Mouse (Mus musculus) hindbrain, embryonic 11.5 days (tissue): ENCODE results near the gene Wdr24. TPM values are rescaled to one million over a fixed set of nuclear protein-coding genes. Genes with fewer than 3 reads are reported as not detected.

Source experiments
- ATAC-seq: fragments of 200-750 bp; cut with Nextera tagmentation; 2 replicates; pipeline ENCODE4 v1.8.0; 2017; ENCODE audit warnings: mild to moderate bottlenecking, moderate TSS enrichment, moderate library complexity; ENCODE audit not compliant: low FRiP score
- DNase-seq: peaks from one replicate; pipeline ENCODE4 v3.0.0-alpha.2; 2015; ENCODE audit warnings: low spot score
- H3K27ac ChIP-seq: fragments of 300-500 bp; sonication (generic); 2 replicates; pipeline ENCODE4 v1.5.1; 2014; ENCODE audit warnings: mild to moderate bottlenecking, low read depth, low read length
- H3K27me3 ChIP-seq: fragments of 300-500 bp; sonication (generic); 2 replicates; pipeline ENCODE4 v1.6.1; 2014; ENCODE audit warnings: mild to moderate bottlenecking, low read length, moderate library complexity, mixed read lengths; ENCODE audit not compliant: control insufficient read depth, insufficient read depth
- H3K36me3 ChIP-seq: fragments of 300-500 bp; sonication (generic); 2 replicates; pipeline ENCODE4 v1.6.1; 2014; ENCODE audit warnings: mild to moderate bottlenecking, low read length, moderate library complexity, mixed read lengths; ENCODE audit not compliant: control insufficient read depth, insufficient read depth
- H3K4me1 ChIP-seq: fragments of 300-500 bp; sonication (generic); replicated peaks from 2 replicates; pipeline ENCODE4 v1.6.1; 2014; ENCODE audit warnings: low read length, mixed read lengths; ENCODE audit not compliant: control insufficient read depth, insufficient read depth
- H3K4me2 ChIP-seq: fragments of 300-500 bp; sonication (generic); replicated peaks from 2 replicates; pipeline ENCODE4 v1.6.1; 2014; ENCODE audit warnings: mild to moderate bottlenecking, low read depth, low read length
- H3K4me3 ChIP-seq: fragments of 300-500 bp; sonication (generic); 2 replicates; pipeline ENCODE4 v1.5.1; 2014; ENCODE audit warnings: low read depth, low read length
- H3K9ac ChIP-seq: fragments of 300-500 bp; sonication (generic); 2 replicates; pipeline ENCODE4 v1.6.1; 2014; ENCODE audit warnings: low read depth, low read length
- H3K9me3 ChIP-seq: fragments of 300-500 bp; sonication (generic); 2 replicates; pipeline ENCODE4 v1.6.1; 2016; ENCODE audit warnings: low read length; ENCODE audit not compliant: control insufficient read depth
- WGBS: fragments of 180-500 bp; shearing (Covaris S2); extraction: QIAGEN DNeasy Blood & Tissue Kit; methylation state at CpG from one replicate; pipeline ENCODE4 v1.1.7; 2014; 5-methylcytosine and 5-hydroxymethylcytosine counted together
- polyA plus RNA-seq: library from polyadenylated mRNA; unstranded; fragments of >200 nt; fragmentation: Nextera tagmentation; extraction: Ambion mirVana; gene quantifications from 2 replicates; pipeline ENCODE4 v1.2.1, GENCODE M21; 2014

The Wdr24 gene
- polyA plus RNA-seq, 1 experiment from 2014 or later = 22.0 TPM

DNA sequence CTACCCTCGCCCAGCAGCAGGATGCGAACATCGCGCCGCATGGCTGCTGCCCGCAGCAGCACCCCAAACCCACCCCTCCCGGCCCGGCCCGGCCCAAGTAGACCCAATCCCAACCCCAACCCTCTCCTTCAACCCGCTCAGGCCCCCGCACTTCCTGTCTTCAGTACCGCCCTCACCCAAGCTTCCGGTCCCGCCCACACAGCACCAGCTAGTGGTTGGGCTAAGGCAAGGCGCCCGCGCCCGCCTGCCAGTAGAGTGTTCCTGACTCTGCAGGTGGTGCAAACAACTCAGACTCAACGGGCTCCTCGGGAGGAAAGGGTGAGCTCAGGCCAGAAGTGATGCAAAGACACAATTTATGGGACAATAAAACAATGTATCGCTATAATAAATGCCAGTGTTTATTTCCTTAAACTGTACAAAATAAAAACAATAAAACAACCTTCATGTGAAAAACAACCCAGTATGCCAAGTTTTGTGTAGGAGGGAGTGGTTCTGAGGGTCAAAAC, 21.0 kb downstream of the Wdr24 start, which contains the start of gene Rhot2:
Gene Rhot2 (minus strand): TSS at position 456 of the 506 bp plus-strand sequence.
- Histone ChIP-seq H3K4me2 (peak within 1 kb of the TSS; percentile 67), H3K36me3 (peaks cover 18% of the 10 kb centered on the region), H3K9me3 (no peaks in the 10 kb centered on the region), H3K4me3 (peak within 1 kb of the TSS; percentile 82), H3K4me1 (no peaks in the 10 kb centered on the region; the same call in none of the 2 replicates), H3K27me3 (no peaks in the 10 kb centered on the region), H3K27ac (peak within 1 kb of the TSS; percentile 58; the same call in 1 of the 2 replicates), H3K9ac (peak within 1 kb of the TSS; percentile 72)
- WGBS = under 1% methylated on average over 20 of the region's 21 CpGs
- peak; percentile 92 for ATAC-seq
- DNase-seq = peak; percentile 97

DNA sequence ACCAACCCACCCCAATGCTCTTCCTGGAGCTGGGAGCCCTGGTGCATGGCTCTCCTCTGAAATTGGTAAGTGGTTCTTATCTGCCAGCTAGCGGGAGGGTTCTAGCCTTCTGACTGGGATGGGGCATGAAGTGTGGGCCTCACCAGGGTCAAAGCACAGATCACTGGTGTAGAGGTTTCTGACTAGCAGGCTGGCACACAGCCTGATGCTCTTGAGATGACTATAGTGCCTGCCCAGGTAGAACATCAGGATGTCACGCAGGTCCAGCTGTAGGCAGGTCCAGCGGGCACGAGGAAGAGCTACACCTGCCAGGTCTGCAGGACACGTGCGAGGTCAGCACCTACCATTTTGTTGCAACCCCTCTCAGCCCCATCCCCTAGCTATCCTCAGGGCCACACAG, 36.8 kb downstream of the Wdr24 start:
- no peaks in the 10 kb centered on the region for H3K27me3 ChIP-seq
- no peak for ATAC-seq
- H3K4me3 ChIP-seq = no peak overlapping the region
- no peaks in the 10 kb centered on the region for H3K9me3 ChIP-seq
- H3K4me2 ChIP-seq = peak overlapping the region; percentile 89; the same call in 1 of the 2 replicates
- H3K9ac ChIP-seq = peak overlapping the region; percentile 80; the same call in 1 of the 2 replicates
- H3K27ac ChIP-seq = no peak overlapping the region
- no peak for DNase-seq
- H3K4me1 ChIP-seq = peaks cover 8% of the 10 kb centered on the region
- H3K36me3 ChIP-seq = no peaks in the 10 kb centered on the region
- 93% methylated on average over 6 of the region's 6 CpGs for WGBS

DNA sequence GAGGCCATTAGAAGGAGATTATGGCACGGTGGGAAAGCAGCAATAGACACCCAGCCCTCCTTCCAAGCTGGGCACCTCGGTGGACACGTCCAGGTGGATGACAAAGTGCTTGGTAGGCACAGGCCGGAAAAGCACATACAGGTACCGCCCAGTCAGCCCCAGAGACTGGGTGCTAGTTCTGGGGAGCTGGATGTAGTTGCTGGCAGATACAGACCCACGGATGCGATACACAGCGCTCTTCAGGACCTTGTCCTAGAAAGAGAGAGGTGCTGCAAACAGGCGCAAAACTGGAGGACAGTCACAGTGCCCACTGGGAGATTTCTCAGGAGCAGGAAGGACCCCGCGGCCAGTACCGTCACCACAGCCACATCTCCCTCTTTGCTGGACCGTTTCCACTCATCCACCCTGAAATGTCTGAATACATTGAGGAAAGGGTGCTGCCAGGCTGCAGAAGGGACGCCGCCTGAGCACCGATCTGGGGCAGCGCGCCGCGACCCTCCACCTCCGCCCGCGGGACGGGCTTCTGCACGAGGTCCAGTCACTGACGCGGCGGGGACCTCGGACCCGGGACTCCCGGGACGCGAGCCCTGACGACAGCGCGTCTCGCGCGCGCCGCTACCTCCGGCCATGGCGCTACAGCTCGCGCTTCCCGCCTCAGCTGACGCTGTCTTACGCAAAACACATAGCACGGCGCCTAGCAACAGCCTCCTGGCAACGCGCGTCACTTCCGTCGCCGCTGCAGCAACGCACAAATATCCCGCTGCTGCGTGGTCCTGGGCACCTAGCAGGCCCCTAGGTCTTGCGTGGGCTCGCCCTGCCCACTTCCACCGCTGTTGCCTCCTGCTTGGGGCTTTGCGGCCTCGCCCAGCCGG, 37.6 kb downstream of the Wdr24 start, which contains the start of gene Wdr90:
Gene Wdr90 (minus strand): TSS at position 670 of the 872 bp plus-strand sequence.
- Histone ChIP-seq H3K4me2 (peak within 1 kb of the TSS; percentile 89), H3K4me3 (peak within 1 kb of the TSS; percentile 49), H3K9me3 (no peaks in the 10 kb centered on the region), H3K36me3 (no peaks in the 10 kb centered on the region), H3K27ac (peak within 1 kb of the TSS; percentile 66), H3K27me3 (no peaks in the 10 kb centered on the region), H3K9ac (peak within 1 kb of the TSS; percentile 80), H3K4me1 (peaks cover 8% of the 10 kb centered on the region)
- 4% methylated on average over 65 of the region's 65 CpGs for WGBS
- ATAC-seq (peak; percentile 93), DNase-seq (peak; percentile 94)

DNA sequence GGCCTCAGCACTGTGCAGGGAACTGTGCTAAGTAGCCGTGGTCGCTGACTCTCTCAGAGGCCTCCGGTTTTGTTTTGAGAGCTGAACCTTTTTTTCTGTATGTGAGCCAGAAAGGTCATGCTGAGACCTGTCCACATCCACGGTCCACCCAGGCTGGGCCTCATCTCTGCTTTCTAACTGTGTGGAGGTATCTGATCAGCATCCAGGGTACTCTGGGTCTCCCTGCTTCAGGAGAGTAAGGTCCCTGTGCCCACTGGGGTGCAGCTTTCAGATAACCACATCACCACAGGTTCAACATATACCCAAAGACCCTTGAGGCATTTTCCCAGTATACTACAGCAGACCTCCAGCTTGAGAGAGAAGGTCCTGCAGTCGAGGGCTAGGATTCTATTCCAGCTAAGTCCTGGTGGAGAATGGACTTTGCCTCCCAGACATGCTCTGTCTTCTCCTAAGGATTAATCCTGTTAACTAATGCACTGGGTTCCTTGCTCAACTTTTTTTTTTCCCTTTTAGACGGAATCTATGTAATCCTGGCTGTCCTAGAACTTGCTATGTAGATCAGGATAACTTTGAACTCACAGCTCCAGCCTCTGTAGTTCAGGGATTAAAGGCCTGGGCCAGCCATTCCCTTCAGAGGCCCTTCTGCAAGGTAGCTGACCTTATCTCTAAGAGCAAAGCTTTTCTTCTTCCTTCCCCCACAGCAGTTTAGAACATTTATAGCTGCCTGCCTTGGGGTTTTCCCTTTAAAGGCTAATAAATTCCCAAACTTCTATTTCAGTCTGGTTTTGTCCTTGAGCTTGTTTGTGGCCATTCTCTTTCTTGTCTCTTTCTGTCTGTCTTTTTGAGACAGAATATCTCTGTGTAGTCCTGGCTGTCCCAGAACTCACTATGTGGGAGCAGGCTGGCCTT, 38.5 kb downstream of the Wdr24 start:
- H3K4me2 ChIP-seq = peak overlapping the region; percentile 89

DNA sequence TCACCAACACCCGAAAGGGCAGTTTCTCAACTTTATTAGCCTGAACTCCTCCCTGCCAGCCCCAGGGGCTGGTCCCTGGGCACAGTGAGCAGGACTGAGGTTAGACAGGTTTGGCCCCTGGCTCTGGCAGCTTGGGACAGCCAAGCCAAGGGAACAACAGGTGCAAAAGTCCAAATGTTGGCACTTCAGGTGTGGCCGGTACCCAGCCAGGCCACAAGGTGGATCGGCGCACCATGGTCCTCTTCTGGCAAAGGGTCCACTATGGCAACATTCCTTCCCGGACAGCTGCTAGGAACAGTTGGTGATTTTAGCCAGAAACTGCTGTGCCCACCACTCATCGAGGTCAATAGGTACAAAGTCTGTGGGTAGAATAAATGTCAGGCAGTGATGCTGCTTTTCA, 40.3 kb downstream of the Wdr24 start:
- Histone ChIP-seq H3K4me2 (no peak overlapping the region), H3K9ac (no peak overlapping the region), H3K27ac (no peak overlapping the region), H3K9me3 (no peaks in the 10 kb centered on the region), H3K36me3 (no peaks in the 10 kb centered on the region), H3K4me1 (peaks cover 16% of the 10 kb centered on the region), H3K4me3 (no peak overlapping the region), H3K27me3 (0 out of 2 replicates have a peak, but pooled peaks cover 2% of the 10 kb centered on the region)
- DNase-seq = no peak
- WGBS = 93% methylated on average over 6 of the region's 6 CpGs
- ATAC-seq = no peak

More for the DNA sequence above, 38.5 kb downstream of the Wdr24 start:
- ATAC-seq (no peak; the same call in 1 of the 2 replicates), DNase-seq (no peak)
- WGBS = 14% methylated on average over 6 of the region's 6 CpGs
- H3K4me3 ChIP-seq = peak overlapping the region; percentile 49
- peaks cover 8% of the 10 kb centered on the region for H3K4me1 ChIP-seq
- H3K9me3 ChIP-seq = no peaks in the 10 kb centered on the region
- no peaks in the 10 kb centered on the region for H3K36me3 ChIP-seq
- peak overlapping the region; percentile 66 for H3K27ac ChIP-seq
- peak overlapping the region; percentile 80 for H3K9ac ChIP-seq
- H3K27me3 ChIP-seq = no peaks in the 10 kb centered on the region

DNA sequence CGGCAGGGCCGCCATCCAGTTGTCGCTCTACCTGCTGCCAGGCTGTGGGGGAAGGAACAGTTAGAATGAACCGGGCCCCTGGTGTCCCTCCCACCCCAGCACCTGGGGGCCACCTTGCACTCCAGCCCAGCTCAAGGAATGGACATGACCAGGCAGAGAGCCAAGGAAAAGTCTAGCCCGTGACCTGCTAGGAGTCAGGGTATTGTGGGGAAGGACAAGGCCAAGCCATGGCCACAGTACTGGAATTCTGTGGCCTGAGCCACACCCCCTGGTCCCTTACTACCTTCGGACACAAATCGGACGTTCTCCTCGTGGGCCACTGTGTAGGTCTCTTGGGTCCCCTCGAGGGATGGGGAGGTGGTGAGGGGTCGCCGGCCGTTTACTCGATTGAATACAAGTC, 40.9 kb downstream of the Wdr24 start:
- no peaks in the 10 kb centered on the region for H3K9me3 ChIP-seq
- DNase-seq = no peak
- H3K4me2 ChIP-seq = no peak overlapping the region
- H3K27ac ChIP-seq = no peak overlapping the region
- H3K27me3 ChIP-seq = 0 out of 2 replicates have a peak, but pooled peaks cover 2% of the 10 kb centered on the region
- ATAC-seq = no peak
- H3K9ac ChIP-seq = no peak overlapping the region
- WGBS = 87% methylated on average over 14 of the region's 14 CpGs
- no peaks in the 10 kb centered on the region for H3K36me3 ChIP-seq
- no peak overlapping the region for H3K4me3 ChIP-seq
- peaks cover 16% of the 10 kb centered on the region for H3K4me1 ChIP-seq

DNA sequence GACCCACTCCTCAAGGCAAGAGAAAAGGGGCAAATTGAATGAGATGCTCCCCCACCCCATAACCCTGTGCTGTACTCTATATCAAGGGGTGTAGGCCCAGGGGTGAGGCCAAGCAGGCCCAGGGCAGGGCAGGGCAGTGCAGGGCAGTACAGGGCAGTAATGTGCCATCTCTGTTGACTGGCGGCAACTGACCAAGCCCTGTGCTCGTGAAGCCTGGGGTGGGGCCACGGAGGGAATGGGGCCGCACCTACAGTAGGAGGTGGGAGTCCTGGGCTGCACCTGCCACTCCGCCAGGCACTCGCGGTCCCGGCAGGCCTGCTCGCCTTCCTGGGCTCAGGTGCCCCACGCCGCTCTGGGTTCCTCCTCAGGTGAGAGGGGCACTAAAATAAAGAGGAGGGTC, 41.9 kb downstream of the Wdr24 start:
- 84% methylated on average over 11 of the region's 11 CpGs for WGBS
- DNase-seq = no peak
- Histone ChIP-seq H3K9ac (no peak overlapping the region), H3K4me1 (peaks cover 14% of the 10 kb centered on the region), H3K4me2 (no peak overlapping the region), H3K27ac (no peak overlapping the region), H3K27me3 (0 out of 2 replicates have a peak, but pooled peaks cover 2% of the 10 kb centered on the region), H3K4me3 (no peak overlapping the region), H3K9me3 (no peaks in the 10 kb centered on the region), H3K36me3 (no peaks in the 10 kb centered on the region)
- no peak for ATAC-seq

DNA sequence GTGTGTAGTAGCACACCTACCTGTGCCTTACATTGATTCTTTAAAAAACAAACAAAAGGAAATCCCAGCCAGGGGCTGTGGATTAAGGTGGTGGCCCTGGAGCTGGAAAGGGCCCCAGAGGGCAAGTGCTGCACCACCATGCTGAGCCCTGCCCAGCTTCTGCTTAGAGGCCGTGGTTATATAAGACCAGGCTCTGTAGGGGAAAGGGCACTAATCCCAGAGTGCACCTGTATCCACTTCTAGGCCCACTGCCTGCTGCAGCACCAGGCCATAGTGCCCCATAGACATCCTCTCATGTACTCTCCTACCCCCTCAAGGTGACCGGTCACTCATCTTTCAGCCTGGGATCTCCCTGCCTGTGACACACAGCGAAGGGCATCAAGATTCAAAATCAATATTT, 42.7 kb downstream of the Wdr24 start:
- Histone ChIP-seq H3K27ac (no peak overlapping the region), H3K4me3 (no peak overlapping the region), H3K4me2 (no peak overlapping the region), H3K4me1 (peaks cover 8% of the 10 kb centered on the region), H3K9me3 (no peaks in the 10 kb centered on the region), H3K27me3 (0 out of 2 replicates have a peak, but pooled peaks cover 2% of the 10 kb centered on the region), H3K36me3 (no peaks in the 10 kb centered on the region), H3K9ac (no peak overlapping the region)
- ATAC-seq (no peak), DNase-seq (no peak)
- WGBS = 91% methylated on average over 3 of the region's 3 CpGs
